Comparison of ENCODE assay signal across 15 mouse cellular contexts in the genomic region with DNA sequence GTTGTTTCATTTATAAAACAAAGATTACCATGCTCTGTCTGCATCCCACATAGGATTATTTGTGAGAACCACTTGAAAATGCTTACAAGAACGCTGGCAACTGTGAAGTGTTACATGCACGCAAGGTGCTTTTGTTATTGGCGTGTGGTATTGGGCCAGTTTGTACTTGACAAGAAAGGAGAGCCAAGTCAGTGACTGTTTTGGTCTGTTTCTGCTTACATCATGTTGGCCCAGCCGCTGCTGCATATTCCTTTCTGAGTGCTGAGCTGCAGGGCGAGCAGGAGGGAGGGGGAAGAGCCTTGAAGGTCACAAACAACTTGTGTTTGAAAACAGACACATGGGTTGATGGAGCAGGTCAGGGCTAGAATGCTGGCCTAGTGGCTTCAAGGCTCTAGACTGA.
DNase-seq lines count a peak whose midpoint lies in the region; ATAC-seq and TF ChIP-seq lines count a peak whose summit lies in the region.
"Had no signal": no experiment of that assay in that cellular context is flagged by ENCODE, and none has a peak within 500 bp of the region (broad histone marks: within the 10 kb centered on the region; RNA-seq: fewer than 3 reads in every experiment).

No protein-coding gene starts in this region.

- H3K4me3 ChIP-seq in heart, embryonic 11.5 days (ENCODE audit: low read depth, low read length): no peak overlapping the region
- no peak overlapping the region for H3K4me3 ChIP-seq in stomach, postnatal 0 days (ENCODE audit: low read depth, low read length)
- H3K4me3 ChIP-seq in midbrain, embryonic 14.5 days (replicated peaks; ENCODE audit: low read depth, low read length): no peak overlapping the region
- no peak overlapping the region for H3K4me3 ChIP-seq in hindbrain, embryonic 16.5 days (ENCODE audit: low read length)
- H3K4me3 ChIP-seq: erythroblast, embryonic 14.5 days; heart, embryonic 15.5 days; stomach, embryonic 15.5 days had no signal

- no peak overlapping the region for H3K4me2 ChIP-seq in heart, embryonic 11.5 days
- H3K4me2 ChIP-seq in stomach, postnatal 0 days (replicated peaks; ENCODE audit: low read depth): no peak overlapping the region
- no peak overlapping the region for H3K4me2 ChIP-seq in midbrain, embryonic 14.5 days (ENCODE audit: low read length)
- H3K4me2 ChIP-seq in hindbrain, embryonic 16.5 days (ENCODE audit: low read length): no peak overlapping the region
- H3K4me2 ChIP-seq: heart, embryonic 15.5 days; stomach, embryonic 15.5 days had no signal

- intact Hi-C loops in heart, postnatal 14 days (cut with DNase I): no loop called here

- no peak for TF ChIP-seq CTCF in stomach, postnatal 0 days (IDR thresholded peaks at IDR 0.05; ENCODE audit: low read depth)

- H3K9me3 ChIP-seq in heart, embryonic 11.5 days (replicated peaks; ENCODE audit: control insufficient read depth, low read length): no peaks in the 10 kb centered on the region
- H3K9me3 ChIP-seq in stomach, postnatal 0 days (ENCODE audit: control insufficient read depth, low read length): no peaks in the 10 kb centered on the region
- H3K9me3 ChIP-seq in midbrain, embryonic 14.5 days (ENCODE audit: control insufficient read depth, low read length): no peaks in the 10 kb centered on the region
- no peaks in the 10 kb centered on the region for H3K9me3 ChIP-seq in hindbrain, embryonic 16.5 days (ENCODE audit: control insufficient read depth, low read length)
- H3K9me3 ChIP-seq: heart, embryonic 15.5 days; stomach, embryonic 15.5 days had no signal

- H3K9ac ChIP-seq in heart, embryonic 11.5 days (ENCODE audit: low read depth, low read length): no peak overlapping the region
- no peak overlapping the region for H3K9ac ChIP-seq in stomach, postnatal 0 days (ENCODE audit: low read length)
- no peak overlapping the region for H3K9ac ChIP-seq in midbrain, embryonic 14.5 days (replicated peaks; ENCODE audit: low read length)
- no peak overlapping the region for H3K9ac ChIP-seq in hindbrain, embryonic 16.5 days (ENCODE audit: low read depth, low read length)
- H3K9ac ChIP-seq: heart, embryonic 15.5 days; stomach, embryonic 15.5 days had no signal

- no peak overlapping the region for H3K27ac ChIP-seq in heart, embryonic 11.5 days (ENCODE audit: low read depth, low read length)
- 0 out of 2 replicates have a peak overlapping the region, but pooled peaks have one; percentile 25 for H3K27ac ChIP-seq in stomach, postnatal 0 days (replicated peaks)
- no peak overlapping the region for H3K27ac ChIP-seq in midbrain, embryonic 14.5 days (replicated peaks; ENCODE audit: low read depth, low read length)
- H3K27ac ChIP-seq in hindbrain, embryonic 16.5 days (ENCODE audit: low read depth, low read length): no peak overlapping the region
- H3K27ac ChIP-seq: heart, embryonic 15.5 days; stomach, embryonic 15.5 days had no signal

- peaks cover 7% of the 10 kb centered on the region for H3K4me1 ChIP-seq in heart, embryonic 11.5 days (ENCODE audit: control insufficient read depth, insufficient read depth, low read length)
- peaks cover 5% of the 10 kb centered on the region for H3K4me1 ChIP-seq in stomach, postnatal 0 days (replicated peaks; ENCODE audit: control insufficient read depth, insufficient read depth)
- H3K4me1 ChIP-seq in midbrain, embryonic 14.5 days (ENCODE audit: control insufficient read depth, insufficient read depth, low read length): no peaks in the 10 kb centered on the region
- no peaks in the 10 kb centered on the region for H3K4me1 ChIP-seq in hindbrain, embryonic 16.5 days (ENCODE audit: control insufficient read depth, insufficient read depth, low read depth, low read length)
- H3K4me1 ChIP-seq: stomach, embryonic 15.5 days had no signal

- H3K36me3 ChIP-seq in heart, embryonic 11.5 days (ENCODE audit: control insufficient read depth, insufficient read depth, low read length): no peaks in the 10 kb centered on the region
- no peaks in the 10 kb centered on the region for H3K36me3 ChIP-seq in stomach, postnatal 0 days (ENCODE audit: control insufficient read depth, insufficient read depth, low read length)
- H3K36me3 ChIP-seq in midbrain, embryonic 14.5 days (ENCODE audit: control insufficient read depth, insufficient read depth, low read length): no peaks in the 10 kb centered on the region
- H3K36me3 ChIP-seq in hindbrain, embryonic 16.5 days (ENCODE audit: control insufficient read depth, insufficient read depth, low read length): no peaks in the 10 kb centered on the region
- H3K36me3 ChIP-seq: heart, embryonic 15.5 days; stomach, embryonic 15.5 days had no signal

- H3K27me3 ChIP-seq in heart, embryonic 11.5 days (ENCODE audit: control insufficient read depth, insufficient read depth, low read length): no peaks in the 10 kb centered on the region
- no peaks in the 10 kb centered on the region for H3K27me3 ChIP-seq in stomach, postnatal 0 days (ENCODE audit: control insufficient read depth, insufficient read depth, low read length)
- H3K27me3 ChIP-seq in midbrain, embryonic 14.5 days (ENCODE audit: control insufficient read depth, insufficient read depth, low read length): no peaks in the 10 kb centered on the region
- no peaks in the 10 kb centered on the region for H3K27me3 ChIP-seq in hindbrain, embryonic 16.5 days (replicated peaks; ENCODE audit: control insufficient read depth, insufficient read depth, low read length)
- H3K27me3 ChIP-seq: heart, embryonic 15.5 days; stomach, embryonic 15.5 days had no signal

- peak; percentile 98 for DNase-seq in heart, adult 11 months
- peak; percentile 9 for DNase-seq in right cerebral cortex, adult 18-20 months
- DNase-seq in right cerebral cortex, postnatal 4 days: no peak
- peak; percentile 48 to 60 for DNase-seq in heart, postnatal 14 days
- peak; percentile 20 for DNase-seq in stomach, postnatal 0 days (ENCODE audit: low spot score)
- no peak for DNase-seq in midbrain, embryonic 14.5 days
- DNase-seq: cerebellum, adult 18-20 months; layer of hippocampus, postnatal 36 days had no signal

- TF ChIP-seq EP300 in stomach, postnatal 0 days (optimal IDR thresholded peaks at IDR 0.05): no peak

- 75% methylated on average over 5 of the region's 5 CpGs for WGBS in heart, embryonic 11.5 days (ENCODE audit: insufficient replicate concordance)
- 32% methylated on average over 5 of the region's 5 CpGs for WGBS in stomach, postnatal 0 days
- WGBS in midbrain, embryonic 14.5 days: 81% methylated on average over 5 of the region's 5 CpGs
- 84% methylated on average over 5 of the region's 5 CpGs for WGBS in hindbrain, embryonic 16.5 days

- ATAC-seq in heart, embryonic 11.5 days (replicated peaks; ENCODE audit: insufficient number of reproducible peaks, low FRiP score, low TSS enrichment): no peak
- ATAC-seq in stomach, postnatal 0 days (ENCODE audit: low FRiP score, low TSS enrichment): no peak
- ATAC-seq in midbrain, embryonic 14.5 days (ENCODE audit: low FRiP score, low TSS enrichment): no peak
- ATAC-seq in hindbrain, embryonic 16.5 days: no peak
- ATAC-seq: activated CD4-positive, CD25-positive, alpha-beta regulatory T cell, adult 4 months; CD4-positive, CD25-positive, alpha-beta regulatory T cell, adult 4 months had no signal

Comparison
In these comparisons a context has a peak if more than half of its experiments do, and no peak if none do; other contexts are left out.
1. DNase-seq: peak in heart, adult 11 months (single experiment), right cerebral cortex, adult 18-20 months (single experiment), heart, postnatal 14 days (2 of 2) and stomach, postnatal 0 days (single experiment); none in right cerebral cortex, postnatal 4 days (single experiment) and midbrain, embryonic 14.5 days (single experiment).